Mouse (Mus musculus): ENCODE results near the gene Lmx1b. TPM values are rescaled to one million over a fixed set of nuclear protein-coding genes. Genes with fewer than 3 reads are reported as not detected.

The Lmx1b gene
- total and polyA plus RNA-seq, 3 experiments, result 0.05 to 1.5 TPM; not detected in 1

GRCm38 (mm10) chr2:33659288-33659629 is 18.9 kb upstream of the Lmx1b start:
- Histone ChIP-seq H3K36me3 (replicated peaks) (no peaks in the 10 kb centered on the region), H3K27me3 (ENCODE audit: insufficient read depth, low read length) (peaks cover 7% of the 10 kb centered on the region; the same call in 1 of the 2 replicates), H3K4me1 (ENCODE audit: insufficient read depth, low read depth, low read length) (no peaks in the 10 kb centered on the region; the same call in 1 of the 2 replicates), H3K9me3 (replicated peaks) (no peaks in the 10 kb centered on the region), H3K4me3 (ENCODE audit: low read depth, low read length) (no peak overlapping the region)
- ATAC-seq (ENCODE audit: extremely low read depth, insufficient number of reproducible peaks, low FRiP score, poor library complexity, severe bottlenecking) (no peak), DNase-seq (ENCODE audit: low spot score) (no peak)
- no peak for TF ChIP-seq GATA1 (IDR thresholded peaks at IDR 0.05; ENCODE audit: borderline replicate concordance, low read length)
- no peak for TF ChIP-seq CTCF (IDR thresholded peaks at IDR 0.05; ENCODE audit: low read depth, low read length)
- TF ChIP-seq POLR2AphosphoS5 (IDR thresholded peaks at IDR 0.05; ENCODE audit: insufficient replicate concordance, low read depth, low read length), result no peak
- no peak for TF ChIP-seq GATA2 (IDR thresholded peaks at IDR 0.05; ENCODE audit: borderline replicate concordance, low read depth, low read length)
- TF ChIP-seq TAL1 (conservative IDR thresholded peaks at IDR 0.05; ENCODE audit: low read depth, low read length), result no peak

GRCm38 (mm10) chr2:33658602-33659287 is 18.4 kb upstream of the Lmx1b start:
- Histone ChIP-seq H3K4me3 (ENCODE audit: low read depth, low read length) (no peak overlapping the region), H3K4me1 (ENCODE audit: insufficient read depth, low read depth, low read length) (no peaks in the 10 kb centered on the region; the same call in 1 of the 2 replicates), H3K27me3 (ENCODE audit: insufficient read depth, low read length) (peaks cover 7% of the 10 kb centered on the region; the same call in 1 of the 2 replicates), H3K36me3 (replicated peaks) (no peaks in the 10 kb centered on the region), H3K9me3 (replicated peaks) (no peaks in the 10 kb centered on the region)
- no peak for TF ChIP-seq CTCF (IDR thresholded peaks at IDR 0.05; ENCODE audit: low read depth, low read length)
- ATAC-seq (ENCODE audit: extremely low read depth, insufficient number of reproducible peaks, low FRiP score, poor library complexity, severe bottlenecking), result no peak
- DNase-seq (ENCODE audit: low spot score), result no peak

- H3K4me3 ChIP-seq (ENCODE audit: low read depth, low read length), result no peak overlapping the region
- TF ChIP-seq GATA2 (IDR thresholded peaks at IDR 0.05; ENCODE audit: borderline replicate concordance, low read depth, low read length), result no peak
- TF ChIP-seq GATA1 (IDR thresholded peaks at IDR 0.05; ENCODE audit: borderline replicate concordance, low read length), result no peak
- TF ChIP-seq POLR2AphosphoS5 (IDR thresholded peaks at IDR 0.05; ENCODE audit: insufficient replicate concordance, low read depth, low read length), result no peak
- TF ChIP-seq CTCF (IDR thresholded peaks at IDR 0.05; ENCODE audit: low read depth, low read length), result no peak
- TF ChIP-seq TAL1 (conservative IDR thresholded peaks at IDR 0.05; ENCODE audit: low read depth, low read length), result no peak
- peaks cover 6% of the 10 kb centered on the region for H3K27me3 ChIP-seq (ENCODE audit: insufficient read depth, low read length)
- ATAC-seq (ENCODE audit: extremely low read depth, insufficient number of reproducible peaks, low FRiP score, poor library complexity, severe bottlenecking) (no peak), DNase-seq (ENCODE audit: low spot score) (no peak)
- H3K4me1 ChIP-seq (ENCODE audit: insufficient read depth, low read depth, low read length), result no peaks in the 10 kb centered on the region
- no peaks in the 10 kb centered on the region for H3K36me3 ChIP-seq (replicated peaks)
- H3K9me3 ChIP-seq (replicated peaks), result no peaks in the 10 kb centered on the region
Measured at GRCm38 (mm10) chr2:33652517-33653198, 12.3 kb upstream of the Lmx1b start.

- no peak for ATAC-seq (ENCODE audit: extremely low read depth, insufficient number of reproducible peaks, low FRiP score, poor library complexity, severe bottlenecking)
- no peaks in the 10 kb centered on the region for H3K9me3 ChIP-seq (replicated peaks)
- TF ChIP-seq TAL1 (conservative IDR thresholded peaks at IDR 0.05; ENCODE audit: low read depth, low read length) (no peak), GATA2 (IDR thresholded peaks at IDR 0.05; ENCODE audit: borderline replicate concordance, low read depth, low read length) (no peak), CTCF (IDR thresholded peaks at IDR 0.05; ENCODE audit: low read depth, low read length) (no peak), POLR2AphosphoS5 (IDR thresholded peaks at IDR 0.05; ENCODE audit: insufficient replicate concordance, low read depth, low read length) (no peak)
- DNase-seq (ENCODE audit: low spot score), result no peak
- no peak overlapping the region for H3K4me3 ChIP-seq (ENCODE audit: low read depth, low read length)
- H3K36me3 ChIP-seq (replicated peaks), result no peaks in the 10 kb centered on the region
- H3K27me3 ChIP-seq (ENCODE audit: insufficient read depth, low read length), result peaks cover 8% of the 10 kb centered on the region
- no peaks in the 10 kb centered on the region for H3K4me1 ChIP-seq (ENCODE audit: insufficient read depth, low read depth, low read length)
Measured at GRCm38 (mm10) chr2:33649371-33649770, 9.1 kb upstream of the Lmx1b start.

GRCm38 (mm10) chr2:33648894-33649293 is 8.6 kb upstream of the Lmx1b start:
- H3K27me3 ChIP-seq (ENCODE audit: insufficient read depth, low read length), result peaks cover 10% of the 10 kb centered on the region
- no peaks in the 10 kb centered on the region for H3K9me3 ChIP-seq (replicated peaks)
- no peak overlapping the region for H3K4me3 ChIP-seq (ENCODE audit: low read depth, low read length)
- ATAC-seq (ENCODE audit: extremely low read depth, insufficient number of reproducible peaks, low FRiP score, poor library complexity, severe bottlenecking), result no peak
- no peak for DNase-seq (ENCODE audit: low spot score)
- H3K4me1 ChIP-seq (ENCODE audit: insufficient read depth, low read depth, low read length), result no peaks in the 10 kb centered on the region
- H3K36me3 ChIP-seq (replicated peaks), result no peaks in the 10 kb centered on the region
- TF ChIP-seq GATA2 (IDR thresholded peaks at IDR 0.05; ENCODE audit: borderline replicate concordance, low read depth, low read length) (no peak), GATA1 (IDR thresholded peaks at IDR 0.05; ENCODE audit: borderline replicate concordance, low read length) (no peak), TAL1 (conservative IDR thresholded peaks at IDR 0.05; ENCODE audit: low read depth, low read length) (no peak), CTCF (IDR thresholded peaks at IDR 0.05; ENCODE audit: low read depth, low read length) (no peak), POLR2AphosphoS5 (IDR thresholded peaks at IDR 0.05; ENCODE audit: insufficient replicate concordance, low read depth, low read length) (no peak)

- H3K36me3 ChIP-seq (replicated peaks), result no peaks in the 10 kb centered on the region
- ATAC-seq (ENCODE audit: extremely low read depth, insufficient number of reproducible peaks, low FRiP score, poor library complexity, severe bottlenecking), result no peak
- no peak for TF ChIP-seq GATA2 (IDR thresholded peaks at IDR 0.05; ENCODE audit: borderline replicate concordance, low read depth, low read length)
- TF ChIP-seq POLR2AphosphoS5 (IDR thresholded peaks at IDR 0.05; ENCODE audit: insufficient replicate concordance, low read depth, low read length), result no peak
- no peak for TF ChIP-seq CTCF (IDR thresholded peaks at IDR 0.05; ENCODE audit: low read depth, low read length)
- no peak for TF ChIP-seq TAL1 (conservative IDR thresholded peaks at IDR 0.05; ENCODE audit: low read depth, low read length)
- TF ChIP-seq GATA1 (IDR thresholded peaks at IDR 0.05; ENCODE audit: borderline replicate concordance, low read length), result no peak
Measured at GRCm38 (mm10) chr2:33646283-33646550, 5.9 kb upstream of the Lmx1b start.

More at GRCm38 (mm10) chr2:33646283-33646550, 5.9 kb upstream of the Lmx1b start:
- peaks cover 14% of the 10 kb centered on the region for H3K9me3 ChIP-seq (replicated peaks)
- no peaks in the 10 kb centered on the region for H3K4me1 ChIP-seq (ENCODE audit: insufficient read depth, low read depth, low read length)
- H3K27me3 ChIP-seq (ENCODE audit: insufficient read depth, low read length), result peaks cover 15% of the 10 kb centered on the region
- no peak overlapping the region for H3K4me3 ChIP-seq (ENCODE audit: low read depth, low read length)
- no peak for DNase-seq (ENCODE audit: low spot score)
